Mouse (Mus musculus) kidney, postnatal 4 days (tissue): ENCODE data around the gene Ccdc142.

ENCODE experiments used
- DNase-seq, 2 experiments: peaks; one replicate each; pipeline ENCODE4 v3.0.0; 2021; ENCODE audit warnings: mixed read lengths in 2 of 2

Ccdc142 gene

DNA sequence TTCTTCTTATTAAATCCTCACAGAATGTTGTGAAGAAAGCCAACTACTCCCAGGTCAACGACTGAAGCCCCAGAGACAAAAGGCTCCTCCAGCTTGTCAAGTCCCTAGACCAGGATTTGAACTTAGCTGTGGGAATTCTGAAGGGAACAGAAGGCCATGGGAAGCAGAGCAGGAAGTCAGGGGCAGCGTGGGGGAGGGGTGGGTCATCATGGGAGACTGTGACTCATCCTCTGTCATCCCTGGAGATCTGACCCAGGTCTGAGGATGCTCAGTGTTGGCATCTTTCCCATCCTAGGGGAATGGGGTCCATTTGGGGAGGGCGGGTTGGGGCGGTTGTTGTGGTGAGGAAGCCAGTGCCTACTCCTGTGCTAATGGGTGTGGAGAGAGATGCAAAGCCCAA, 40.2 kb downstream of the Ccdc142 start:
- peak; percentile 39 to 49 for DNase-seq

DNA sequence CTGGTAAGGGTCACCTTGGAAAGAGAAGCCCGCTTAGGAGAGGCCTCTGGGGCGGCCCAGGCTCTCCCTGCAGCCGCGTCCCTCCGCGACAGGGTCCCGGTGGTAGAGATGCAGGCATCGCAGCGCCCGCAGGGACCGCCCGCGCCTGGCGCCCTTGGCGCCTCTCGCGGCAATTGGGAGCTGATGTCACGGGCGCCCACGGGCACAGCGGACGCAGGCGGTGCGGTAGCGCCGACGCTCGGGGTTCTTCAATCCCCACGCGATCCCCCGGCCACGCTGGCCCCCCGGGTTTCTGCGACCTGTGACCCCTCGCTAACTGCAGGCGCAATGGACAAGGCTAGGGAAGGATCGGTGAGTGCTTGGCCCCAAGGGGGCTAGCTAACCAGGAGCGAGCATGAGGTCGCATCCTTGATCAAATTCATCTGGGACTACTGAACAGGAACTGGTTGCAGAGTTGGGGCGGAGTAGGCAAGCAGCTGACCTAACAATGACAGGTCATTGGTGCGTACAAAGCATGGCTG, 40.9 kb downstream of the Ccdc142 start:
- DNase-seq = peak; percentile 47 to 64

DNA sequence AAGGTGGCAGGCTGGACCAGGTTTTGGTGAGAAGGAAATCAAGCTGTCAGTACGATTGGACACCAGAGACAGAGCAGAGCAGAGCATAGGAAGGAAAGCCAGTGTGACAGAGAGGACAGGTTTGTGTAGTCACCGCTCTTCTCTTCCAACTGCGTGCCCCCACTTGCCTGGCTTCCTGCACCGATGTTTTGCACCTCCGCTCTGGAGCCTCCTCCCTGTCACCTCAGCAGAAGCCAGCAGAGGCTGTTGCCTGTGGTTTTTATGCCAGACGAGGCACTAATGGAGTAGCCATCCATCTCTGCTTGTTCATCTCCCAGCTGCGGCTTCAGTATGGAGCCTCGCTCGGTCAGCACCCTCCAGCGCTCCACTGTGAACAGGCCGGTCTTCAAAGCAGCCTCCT, 41.5 kb downstream of the Ccdc142 start:
- DNase-seq = no peak

DNA sequence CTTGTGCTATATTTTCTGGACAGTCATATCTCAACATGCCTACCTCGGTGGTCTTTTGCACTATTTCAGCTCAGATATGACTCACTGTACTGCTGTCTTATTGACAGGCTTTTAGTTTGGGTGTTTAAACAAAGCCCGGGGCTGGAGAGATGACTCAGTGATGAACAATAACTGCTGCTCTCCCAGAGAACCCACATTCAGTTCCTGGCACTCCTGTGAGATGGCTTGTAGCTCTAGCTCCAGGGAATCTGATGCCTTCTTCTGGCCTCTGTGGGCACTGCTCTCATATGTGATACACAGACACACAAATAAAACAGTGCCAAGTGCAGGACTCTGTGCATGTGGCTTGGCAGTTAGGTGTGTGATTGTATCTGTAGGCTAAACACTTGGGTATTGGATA, 43.8 kb downstream of the Ccdc142 start:
- DNase-seq = no peak

GRCm38 (mm10) chr6:83145805-83146204, 44.4 kb downstream of the Ccdc142 start:
- DNase-seq = no peak

- DNase-seq = peak in 1 of 2 experiments; percentile 50
These were observed 45.9 kb downstream of the Ccdc142 start for GRCm38 (mm10) chr6:83147280-83147679.

DNA sequence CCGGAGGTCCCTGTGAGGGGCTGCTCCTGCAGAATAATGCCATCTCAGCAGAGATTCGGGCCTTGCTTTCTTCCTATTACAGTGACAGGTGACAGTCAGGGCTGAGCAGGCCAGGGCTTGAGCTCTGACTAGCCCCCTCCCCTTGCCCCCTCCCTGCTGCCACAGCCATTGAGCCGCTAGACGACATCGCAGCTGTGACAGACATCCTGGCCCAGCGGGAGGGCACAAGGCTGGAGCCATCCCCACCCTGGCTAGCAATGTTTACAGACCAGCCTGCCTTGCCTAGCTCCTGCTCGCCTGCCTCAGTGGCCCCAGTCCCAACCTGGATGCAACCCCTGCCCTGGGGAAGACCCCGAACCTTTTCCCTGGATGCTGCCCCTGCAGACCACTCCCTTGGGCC, 50.3 kb downstream of the Ccdc142 start:
- DNase-seq = no peak

DNA sequence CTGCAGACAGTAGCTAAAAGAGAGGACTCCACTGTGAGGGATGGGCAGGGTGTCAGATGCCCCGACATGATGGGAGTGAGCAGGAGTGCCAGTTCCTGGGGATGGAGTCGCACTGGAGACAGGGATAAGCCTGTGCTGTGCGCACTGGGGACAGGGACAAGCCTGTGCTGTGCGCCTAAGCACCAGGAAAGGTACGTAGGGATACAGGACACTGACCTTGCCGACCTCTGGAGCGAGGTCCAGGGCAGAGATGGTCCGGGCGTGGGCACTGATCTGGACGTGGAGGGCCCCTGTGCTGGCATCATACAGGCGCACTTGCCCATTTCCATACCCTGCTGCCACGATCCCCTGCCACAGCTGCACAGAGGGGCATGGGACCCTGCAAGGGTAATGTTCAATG, 51.6 kb downstream of the Ccdc142 start:
- no peak for DNase-seq

GRCm38 (mm10) chr6:83153485-83153884, 52.1 kb downstream of the Ccdc142 start:
- DNase-seq = no peak

- peak in 1 of 2 experiments; percentile 27 for DNase-seq
These were observed 54.3 kb downstream of the Ccdc142 start for GRCm38 (mm10) chr6:83155552-83156238.

DNA sequence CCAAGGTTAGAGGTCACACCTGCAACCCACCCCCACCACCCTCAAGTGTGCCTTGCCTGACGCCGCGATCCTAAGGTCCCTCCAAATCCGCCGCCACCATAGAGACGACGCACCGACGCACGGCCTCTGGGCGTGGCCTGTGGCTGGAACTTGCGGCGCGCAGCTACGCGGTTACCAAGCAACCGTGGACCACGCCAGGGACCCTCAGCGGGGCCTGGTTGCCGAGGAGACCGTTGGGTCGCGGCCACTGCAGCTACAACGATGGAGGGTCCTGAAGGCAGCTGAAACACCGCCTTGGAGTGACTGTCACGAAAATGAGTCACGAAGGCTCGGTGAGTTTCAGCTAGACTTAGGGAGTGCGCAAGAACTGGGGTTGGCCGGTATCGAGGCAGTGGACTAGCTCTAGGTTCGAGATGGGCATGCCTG, 54.9 kb downstream of the Ccdc142 start, which contains the start of the genes Wdr54 and 1700003E16Rik:
TSS of gene Wdr54 (minus strand) at position 139 of the 426 bp plus-strand sequence.
TSS of gene 1700003E16Rik (plus strand) at position 146 of the 426 bp plus-strand sequence.
- peak; percentile 83 to 85 for DNase-seq
